Mouse (Mus musculus) effector memory CD4-positive, alpha-beta T cell, adult 5 months (primary cell): Measurements from ENCODE around the gene Tmem184c. TPM values are rescaled to one million over a fixed set of nuclear protein-coding genes. Genes with fewer than 3 reads are reported as not detected.

Experiments
- polyA plus RNA-seq: library from polyadenylated mRNA; unstranded; fragments of 100-300 nt; shearing (Covaris generic); gene quantifications from one replicate; pipeline ENCODE4 v1.2.1, GENCODE M21; 2017

Gene Tmem184c
- polyA plus RNA-seq = 13.6 TPM

GRCm38 (mm10) chr8:77610374-77610969 lies at the start of gene Tmem184c:
TSS of gene Tmem184c (minus strand) at chr8:77610698.

GRCm38 (mm10) chr8:77549121-77549706 lies 61.3 kb downstream of the Tmem184c start, which contains the start of gene Prmt9:
TSS of gene Prmt9 (plus strand) at chr8:77549397.

Other genes starting within 250 kb of the Tmem184c start
- gene Arhgap10, start 92.7 kb downstream of the Tmem184c start, polyA plus RNA-seq = 15.0 TPM
- gene Prmt9, start 61.3 kb downstream of the Tmem184c start, polyA plus RNA-seq = 14.1 TPM
- 0.11 TPM for gene Ednra, start 113.8 kb upstream of the Tmem184c start, polyA plus RNA-seq